Mouse (Mus musculus) cerebellum, postnatal 36 days (tissue): ENCODE data around the gene Nrxn3.
A peak's percentile ranks its signal among the peaks of the same experiment; 100 is the strongest.

Source experiments
- DNase-seq, 2 experiments: peaks; one replicate each; pipeline ENCODE4 v3.0.0; 2021 to 2022; ENCODE audit warnings: mixed read lengths in 2 of 2

Gene Nrxn3

GRCm38 (mm10) chr12:89364850-89365249 is 642.2 kb downstream of the Nrxn3 start:
- no peak for DNase-seq

- no peak for DNase-seq
These were observed 647.3 kb downstream of the Nrxn3 start for GRCm38 (mm10) chr12:89369939-89370338.

DNA sequence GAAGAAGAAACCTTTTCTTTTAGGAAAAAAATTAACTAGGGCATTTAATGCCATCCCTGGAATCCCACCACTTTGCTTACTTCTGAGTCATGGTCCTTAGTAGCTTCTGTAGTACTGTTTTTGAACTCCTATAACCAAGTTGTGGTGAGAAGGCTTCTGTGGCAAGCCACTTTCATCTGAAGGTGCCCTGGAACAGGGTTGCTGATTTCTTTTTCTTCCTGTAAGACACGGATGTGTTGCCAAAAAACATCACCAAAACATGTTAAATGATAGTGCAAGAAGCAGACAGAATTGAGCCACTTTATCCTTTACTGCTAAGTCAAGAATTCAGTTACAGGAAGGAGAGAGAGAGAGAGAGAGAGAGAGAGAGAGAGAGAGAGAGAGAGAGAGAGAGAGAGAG is 653.9 kb downstream of the Nrxn3 start:
- no peak for DNase-seq

DNA sequence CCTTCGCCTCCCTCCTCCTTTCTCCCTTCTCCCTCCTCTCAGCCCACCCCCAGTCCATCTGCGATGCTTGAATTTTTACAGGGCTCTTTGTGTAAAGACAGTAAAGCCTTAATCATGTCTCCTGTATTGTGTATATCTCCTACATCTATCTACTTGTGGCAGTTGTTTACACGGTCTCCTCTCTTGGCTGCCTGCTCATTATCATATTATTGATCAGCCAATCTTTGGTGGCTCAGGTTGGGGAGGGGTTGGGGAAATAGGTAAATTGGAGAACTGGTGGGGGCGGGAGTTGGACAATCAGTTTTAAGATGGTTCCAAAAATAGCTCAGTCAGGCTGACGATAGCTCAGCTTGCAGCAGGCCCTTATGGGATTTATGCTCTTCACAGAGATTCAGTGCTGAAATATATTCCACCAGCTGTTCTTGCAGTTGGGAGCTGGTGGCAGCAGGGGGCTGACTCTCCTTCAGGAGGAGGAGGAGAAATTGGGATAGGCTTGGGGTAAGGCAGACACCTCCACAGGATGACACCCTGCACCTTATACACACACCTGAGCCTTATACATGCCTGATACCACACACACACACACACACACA is 654.5 kb downstream of the Nrxn3 start:
- no peak for DNase-seq

DNA sequence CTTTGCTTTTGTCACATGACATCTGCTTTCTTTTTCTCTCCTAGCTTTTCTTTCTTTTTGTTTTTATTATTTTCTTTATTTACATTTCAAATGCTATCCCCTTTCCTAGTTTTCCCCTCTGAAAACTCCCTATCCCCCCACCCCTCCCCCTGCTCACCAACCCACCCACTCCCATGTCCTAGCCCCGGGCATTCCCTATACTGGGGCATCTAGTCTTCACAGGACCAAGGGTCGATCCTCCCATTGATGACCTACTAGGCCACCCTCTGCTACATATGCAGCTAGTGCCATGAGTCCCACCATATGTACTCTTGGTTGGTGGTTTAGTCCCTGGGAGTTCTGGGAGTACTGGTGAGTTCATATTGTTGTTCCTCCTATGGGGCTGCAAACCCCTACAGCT is 655.0 kb downstream of the Nrxn3 start:
- DNase-seq, result no peak

DNA sequence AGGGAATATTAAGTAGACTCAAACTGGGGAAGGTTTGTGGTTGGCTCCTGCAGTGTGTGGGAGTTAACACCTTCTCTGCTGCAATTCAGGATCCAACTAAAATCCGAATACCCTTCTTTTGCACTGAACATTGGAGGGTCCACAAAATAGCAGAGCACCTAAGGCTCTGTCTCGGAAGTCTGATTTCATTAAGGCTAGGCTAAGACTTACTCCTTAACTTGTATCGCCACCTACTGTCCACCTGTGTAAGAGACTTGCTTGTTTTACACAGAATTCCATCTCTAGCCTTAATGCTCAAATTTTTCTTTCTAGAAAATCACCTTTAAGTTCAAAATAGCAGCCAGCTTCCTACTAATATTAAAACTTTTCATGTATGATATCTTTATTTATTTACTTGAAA is 660.6 kb downstream of the Nrxn3 start:
- DNase-seq, result no peak

DNA sequence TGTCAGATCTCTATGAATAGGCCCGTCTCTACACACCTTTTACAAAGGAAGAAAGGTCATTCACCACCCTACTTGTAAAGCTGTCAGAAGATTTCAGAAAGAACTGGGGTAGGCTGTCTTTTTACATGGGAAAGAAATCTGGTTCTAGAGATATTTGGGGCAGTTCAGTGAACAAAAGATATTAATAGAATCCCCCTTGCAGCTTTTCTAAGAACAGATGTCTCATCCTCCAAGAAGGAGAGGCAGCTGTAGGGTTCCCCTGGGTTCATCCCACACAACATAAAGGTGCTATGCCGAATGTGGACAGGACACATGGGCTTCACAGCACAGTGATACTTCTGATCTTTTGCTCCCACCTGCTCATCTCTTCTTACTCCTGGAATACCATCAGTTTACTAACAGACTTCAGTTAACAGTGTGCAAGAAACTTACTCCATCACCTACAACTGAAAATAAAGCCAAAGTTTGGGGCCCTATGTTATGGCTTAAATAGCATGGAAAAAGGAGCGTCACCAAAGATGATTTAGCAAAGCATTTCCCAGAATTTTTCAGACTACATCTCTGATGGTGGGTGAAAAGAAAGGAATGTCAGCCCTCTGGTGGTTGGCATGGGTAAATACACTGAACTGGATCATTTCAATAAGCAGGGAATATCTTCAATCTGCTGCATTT is 672.6 kb downstream of the Nrxn3 start:
- DNase-seq, result peak in 1 of 2 experiments; percentile 4

- DNase-seq, result no peak
These were observed 713.8 kb downstream of the Nrxn3 start for GRCm38 (mm10) chr12:89436519-89436918.

GRCm38 (mm10) chr12:89442323-89443038 is 719.8 kb downstream of the Nrxn3 start:
- DNase-seq, result no peak

DNA sequence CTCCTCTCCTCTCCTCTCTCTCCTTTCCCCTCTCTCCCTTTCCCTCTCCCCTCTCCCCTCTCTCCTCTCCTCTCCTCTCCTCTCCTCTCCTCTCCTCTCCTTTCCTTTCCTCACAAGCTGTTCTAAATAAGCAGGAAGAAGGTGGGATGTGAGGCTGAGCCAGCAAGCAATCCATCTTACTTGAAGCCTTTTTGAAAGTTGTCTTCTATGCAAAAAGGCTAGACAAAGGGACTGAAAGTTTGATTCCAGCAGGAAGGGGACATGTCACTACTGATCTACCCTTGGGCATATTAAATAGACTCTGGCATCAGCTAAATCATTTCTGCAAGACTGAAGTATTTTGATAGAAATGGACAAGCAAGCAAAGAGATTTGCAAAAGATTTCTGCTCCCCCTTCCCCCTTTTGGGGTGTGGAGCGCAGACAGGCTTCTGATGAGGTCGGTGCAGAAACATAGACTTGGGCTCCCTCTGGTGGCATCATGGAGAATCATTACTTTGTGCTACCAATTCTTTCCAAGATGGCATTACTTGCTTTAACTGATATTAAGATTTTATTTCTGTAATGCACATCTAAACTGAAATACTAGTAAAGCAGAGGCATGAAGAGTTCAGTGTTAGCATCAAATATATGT is 728.1 kb downstream of the Nrxn3 start:
- peak; percentile 6 to 37 for DNase-seq

DNA sequence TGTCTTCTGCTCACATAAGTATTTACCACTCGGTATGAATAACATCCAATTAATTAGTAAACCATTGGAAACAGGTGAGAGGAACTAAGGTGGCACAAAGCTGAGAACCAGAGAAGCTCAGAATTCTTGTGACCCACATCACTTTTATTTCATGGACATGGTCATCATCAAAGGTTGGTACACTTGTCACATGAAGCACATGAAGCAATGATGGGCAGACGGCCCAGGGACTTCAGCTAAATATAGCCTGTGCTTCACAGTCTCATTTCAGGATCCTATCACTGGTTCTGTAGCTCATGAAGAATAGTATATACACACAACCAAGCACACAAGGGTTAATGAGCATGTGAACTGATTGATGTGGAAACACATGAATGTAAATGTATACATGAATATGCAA is 747.5 kb downstream of the Nrxn3 start:
- no peak for DNase-seq

- DNase-seq, result no peak
These were observed 748.6 kb downstream of the Nrxn3 start for GRCm38 (mm10) chr12:89471289-89471688.

GRCm38 (mm10) chr12:89471874-89472273 is 749.2 kb downstream of the Nrxn3 start:
- DNase-seq, result no peak

- DNase-seq, result peak in 1 of 2 experiments; percentile 64
These were observed 756.4 kb downstream of the Nrxn3 start for GRCm38 (mm10) chr12:89479096-89479495.

GRCm38 (mm10) chr12:89482223-89482622 is 759.5 kb downstream of the Nrxn3 start:
- DNase-seq, result no peak

DNA sequence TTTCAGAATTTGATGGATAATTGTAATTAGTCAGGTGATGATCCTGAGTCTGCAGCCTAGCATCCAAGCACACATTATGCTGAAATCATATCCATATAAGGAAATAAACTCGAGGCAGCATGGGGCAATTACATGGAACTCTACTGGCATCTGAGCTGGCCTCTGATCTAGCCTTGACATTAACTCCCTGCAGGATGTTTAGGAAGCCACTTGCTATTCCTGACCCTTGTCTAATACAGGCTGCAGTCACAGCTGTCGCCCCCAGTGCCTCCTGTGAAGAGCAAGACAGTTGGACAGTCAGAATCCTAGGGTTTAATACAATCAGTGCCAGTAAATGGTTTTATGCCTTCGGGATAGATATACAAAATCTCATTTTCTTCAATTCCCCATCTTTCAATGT is 781.4 kb downstream of the Nrxn3 start:
- DNase-seq, result no peak

GRCm38 (mm10) chr12:89505121-89505764 is 782.6 kb downstream of the Nrxn3 start:
- DNase-seq, result peak; percentile 76 to 82

DNA sequence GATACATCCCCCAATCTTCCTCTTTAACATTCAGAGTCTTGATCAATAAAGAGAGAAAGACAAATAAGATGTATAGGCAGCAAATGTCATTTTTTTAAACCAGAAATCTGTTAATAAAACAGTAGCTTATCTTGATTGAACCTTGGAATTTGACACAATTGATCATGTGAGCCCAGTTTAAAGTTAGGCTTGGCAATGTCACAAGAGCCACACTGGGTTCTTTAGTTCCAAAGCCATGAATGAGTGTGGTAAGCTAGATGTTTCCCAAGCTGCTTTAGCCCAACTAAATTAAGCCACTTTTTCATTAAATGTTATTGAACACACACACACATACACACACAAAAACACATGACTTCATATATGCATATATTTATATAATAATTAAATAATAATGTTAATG is 786.3 kb downstream of the Nrxn3 start:
- DNase-seq, result no peak

DNA sequence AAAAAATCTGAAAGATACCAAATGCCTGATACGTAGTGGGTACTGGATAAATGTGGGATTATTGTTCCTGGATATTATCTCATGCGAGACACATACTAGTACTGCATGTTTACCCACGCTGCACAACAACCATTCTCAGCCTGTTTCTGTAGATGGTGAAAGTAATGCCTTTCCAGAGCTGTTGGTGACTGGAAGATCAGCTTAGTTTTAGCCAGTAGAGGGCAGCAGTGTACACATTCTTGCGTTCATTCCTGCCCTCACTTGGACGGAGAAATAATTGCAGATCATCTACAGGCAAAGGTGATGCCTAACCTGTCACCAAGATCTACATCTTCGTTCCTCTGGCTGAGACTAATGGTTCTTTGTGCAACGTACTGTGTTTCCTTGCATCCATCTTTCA is 791.1 kb downstream of the Nrxn3 start:
- peak; percentile 50 to 79 for DNase-seq

DNA sequence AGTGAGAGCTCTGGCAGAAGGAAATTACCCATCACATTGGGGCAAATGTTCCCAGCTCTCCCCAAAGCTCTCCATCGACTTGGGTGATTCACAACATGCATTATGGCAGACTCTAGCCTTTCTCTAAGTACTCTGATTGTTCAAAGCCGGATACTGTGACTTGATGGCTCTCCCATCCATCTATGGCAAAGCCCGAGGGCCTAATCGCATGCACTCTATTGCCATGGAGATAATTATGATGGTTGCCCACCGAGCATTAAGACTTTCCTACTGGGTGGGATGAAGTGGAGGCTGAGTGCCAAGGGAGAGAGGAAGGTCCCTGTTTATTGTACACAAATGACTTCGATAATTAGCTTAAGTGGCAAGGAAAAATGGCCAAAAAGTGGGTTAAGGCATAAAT is 793.4 kb downstream of the Nrxn3 start:
- no peak for DNase-seq

GRCm38 (mm10) chr12:89530679-89531350 is 808.1 kb downstream of the Nrxn3 start:
- no peak for DNase-seq

DNA sequence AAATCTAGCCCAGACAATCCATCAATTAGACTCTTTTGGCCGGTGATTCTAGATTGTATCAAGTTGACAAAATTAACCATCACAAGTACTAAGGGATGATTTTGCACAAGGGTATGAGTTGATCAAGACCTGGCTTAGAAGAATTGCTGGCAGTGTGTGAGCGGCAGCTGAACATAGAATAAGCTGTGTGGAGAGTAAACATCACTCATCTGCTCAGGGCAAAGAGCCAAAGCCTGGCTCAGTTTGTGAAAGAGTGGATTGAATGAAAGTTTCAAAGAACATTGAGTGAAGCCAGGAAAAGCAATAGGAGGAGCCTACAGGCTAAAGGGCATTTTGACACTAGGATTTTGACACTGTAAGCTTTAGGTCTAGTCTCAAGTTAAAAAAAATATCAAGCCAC is 828.6 kb downstream of the Nrxn3 start:
- peak; percentile 19 to 27 for DNase-seq
